Mouse (Mus musculus) inflammation-experienced regulatory T-cells, adult 6 months (primary cell): ENCODE measurements around the gene L1cam. TPM values are rescaled to one million over a fixed set of nuclear protein-coding genes. Genes with fewer than 3 reads are reported as not detected.
A peak's percentile ranks its signal among the peaks of the same experiment; 100 is the strongest.

Experiments used
- ATAC-seq: one replicate; pipeline ENCODE4 v1.8.0; 2017
- polyA plus RNA-seq, 3 experiments: library from polyadenylated mRNA; unstranded; fragments of 100-300 nt; shearing (Covaris generic); gene quantifications; one replicate each; pipeline ENCODE4 v1.2.1; 2017

L1cam gene
- 10 to 100 TPM in 1 of 3 experiments, 1 to 10 TPM in 2; 5.6 to 21.3 (median 9.7) TPM for polyA plus RNA-seq

DNA sequence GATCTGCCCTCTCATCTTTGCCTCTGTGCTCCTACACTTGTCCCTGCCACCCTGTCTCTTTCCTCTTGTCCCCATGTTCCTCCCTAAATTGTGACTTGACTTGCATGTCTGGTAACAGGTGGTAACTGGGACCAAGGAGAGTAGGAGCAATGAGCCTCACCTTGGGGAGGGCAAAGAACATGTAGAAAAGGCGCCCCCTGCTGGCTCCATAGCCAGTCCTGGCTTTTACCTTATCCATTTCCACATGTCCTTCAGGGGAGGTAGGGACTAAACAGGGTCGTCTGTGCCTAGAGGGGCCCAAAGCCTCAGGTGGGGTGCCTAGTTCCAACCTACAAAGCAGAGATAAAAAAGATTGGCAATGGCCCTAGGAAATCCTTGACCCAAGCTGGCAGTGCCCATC is at the start of gene L1cam:
L1cam (minus strand) TSS at position 387 of the 400 bp plus-strand sequence.
- ATAC-seq: peak; percentile 35

DNA sequence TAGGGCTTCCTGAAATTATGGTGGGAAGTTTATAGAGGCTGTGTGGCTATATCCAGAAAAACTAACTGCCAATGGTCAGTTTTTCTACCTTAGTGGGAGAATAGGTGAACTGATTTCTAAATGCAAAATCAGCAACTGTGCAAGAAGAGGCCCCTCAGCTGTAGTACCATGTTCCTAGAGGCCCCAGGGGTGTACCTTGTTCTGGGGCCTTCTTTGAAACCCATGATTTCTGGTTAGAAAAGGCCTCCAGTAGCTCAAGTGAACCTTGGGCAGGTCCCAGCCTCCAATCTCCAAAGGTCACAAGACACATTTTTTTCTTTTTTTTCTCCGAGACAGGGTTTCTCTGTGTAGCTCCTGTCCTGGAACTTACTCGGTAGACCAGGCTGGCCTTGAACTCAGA is 46.4 kb upstream of the L1cam start:
- ATAC-seq: no peak

DNA sequence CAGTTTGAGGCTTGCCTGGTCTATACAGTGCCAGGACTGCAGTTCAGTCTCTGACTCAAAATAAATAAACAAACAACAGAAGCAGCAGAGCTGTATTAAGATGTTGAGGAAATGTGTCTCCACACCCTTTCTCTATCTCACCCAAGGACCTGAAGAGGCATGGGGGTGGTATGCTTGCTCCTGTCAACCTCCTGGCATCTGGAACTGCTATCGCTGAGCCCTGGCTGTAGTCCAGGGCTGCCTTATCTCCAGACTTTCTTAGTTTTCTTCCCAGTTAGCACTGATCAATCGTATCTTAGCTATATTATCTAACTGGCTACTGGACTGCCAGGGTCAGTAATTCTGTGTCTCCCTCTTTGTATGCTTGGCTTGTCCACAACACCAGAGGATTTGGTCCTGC is 46.0 kb upstream of the L1cam start:
- ATAC-seq: no peak

DNA sequence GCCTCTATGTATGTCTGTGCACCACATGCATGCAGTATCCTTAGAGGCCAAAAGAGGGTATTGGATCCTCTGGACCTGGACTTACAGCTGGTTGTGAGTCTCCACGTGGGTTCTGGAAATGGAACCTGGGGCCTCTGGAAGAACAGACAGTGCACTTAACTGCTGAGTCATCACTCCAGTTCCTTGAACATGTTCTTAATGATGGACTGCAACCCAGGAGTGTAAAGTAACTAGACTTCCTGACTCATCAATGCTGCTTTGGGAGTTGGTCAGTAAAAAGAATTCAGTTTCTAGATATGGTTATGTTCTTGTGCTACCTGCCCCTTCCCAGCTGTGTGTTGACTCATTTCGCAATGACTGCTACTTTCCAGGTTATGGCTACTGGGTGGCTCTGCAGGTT is 36.0 kb upstream of the L1cam start:
- ATAC-seq: no peak

DNA sequence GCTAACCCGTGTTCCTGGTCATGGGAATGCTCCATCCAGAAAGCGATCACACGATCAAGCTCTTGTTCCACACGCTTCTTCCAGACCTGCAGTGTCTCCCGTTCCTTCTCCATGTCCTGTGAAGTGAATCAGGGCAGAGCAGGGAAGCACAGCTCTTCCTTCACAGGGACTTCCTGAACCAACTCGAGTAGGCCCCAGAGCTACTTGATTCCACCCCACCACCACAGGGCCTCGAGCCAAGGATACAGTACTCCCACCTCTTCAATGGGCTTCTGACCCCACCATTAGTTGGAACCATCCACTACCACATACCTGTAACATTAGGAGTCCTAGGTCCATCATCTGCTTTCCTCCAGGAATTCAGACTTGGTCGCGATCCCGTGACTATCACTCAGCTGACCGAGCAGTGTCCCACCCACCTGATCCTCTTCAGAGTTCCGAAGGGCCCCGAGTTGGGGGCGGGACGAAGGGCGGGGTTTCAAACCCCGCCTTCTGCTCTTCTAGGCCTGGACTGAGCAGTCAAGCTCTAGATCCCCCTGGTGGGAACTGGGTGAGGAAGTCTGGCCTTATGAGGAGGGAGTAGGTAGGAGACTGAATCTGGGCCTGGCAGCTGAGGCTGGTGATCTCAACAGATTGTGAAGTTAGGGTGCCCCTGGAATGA is 34.6 kb upstream of the L1cam start, which contains the start of gene Renbp:
Renbp (minus strand) TSS at position 449 of the 661 bp plus-strand sequence.
- peak; percentile 52 for ATAC-seq

DNA sequence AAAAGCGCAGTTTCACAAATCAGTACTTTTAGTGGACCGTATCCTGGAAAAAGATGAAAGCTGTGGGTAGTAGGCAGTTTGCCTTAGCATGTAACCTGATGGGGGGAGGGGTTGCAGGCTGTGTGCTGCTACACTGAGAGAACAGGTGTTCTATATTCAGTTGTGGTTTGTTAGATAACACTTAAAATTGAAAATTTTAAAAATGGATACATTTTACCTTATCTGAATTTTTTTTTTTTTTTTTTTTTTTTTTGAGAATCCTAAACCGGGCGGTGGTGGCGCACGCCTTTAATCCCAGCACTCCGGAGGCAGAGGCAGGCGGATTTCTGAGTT is 26.6 kb upstream of the L1cam start:
- no peak for ATAC-seq

DNA sequence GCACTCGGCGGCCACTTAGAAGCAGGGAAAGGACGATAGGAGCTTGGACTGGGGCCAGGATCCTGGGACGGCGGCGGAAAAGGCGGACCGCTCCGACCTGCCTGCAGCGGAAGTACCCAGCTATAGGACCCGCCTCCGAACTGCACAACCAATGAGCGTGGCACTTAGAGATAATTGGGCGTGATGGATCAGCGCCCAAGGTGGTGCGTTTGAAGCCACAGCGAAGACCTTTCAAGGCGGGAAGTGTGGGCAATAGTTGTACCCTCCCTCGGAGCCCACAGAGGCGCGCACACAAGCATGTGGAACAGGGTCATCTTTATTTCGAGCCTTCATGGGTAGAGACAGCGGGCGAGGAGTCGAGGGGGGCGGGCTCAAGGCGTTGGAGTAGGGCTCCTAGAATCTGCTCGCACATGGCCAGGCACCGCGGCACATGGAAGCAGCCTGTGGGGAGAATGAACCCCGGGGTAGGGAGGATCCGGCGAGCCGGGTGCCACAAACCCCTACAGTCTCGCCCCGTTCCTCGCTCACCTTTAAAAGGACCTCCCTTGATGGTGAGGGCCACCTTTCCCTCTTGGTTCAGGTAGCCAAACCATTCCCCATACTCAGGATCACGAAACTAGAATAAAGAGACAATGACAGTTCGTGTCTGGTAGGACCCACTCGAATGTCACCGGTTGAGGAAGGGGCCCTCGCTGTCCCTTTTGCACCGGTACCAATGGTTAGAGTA is 26.1 kb upstream of the L1cam start, which contains the start of the genes Arhgap4 and Naa10:
Arhgap4 (minus strand) TSS at position 48 of the 727 bp plus-strand sequence.
Naa10 (minus strand) TSS at position 122 of the 727 bp plus-strand sequence.
- ATAC-seq: peak; percentile 94

DNA sequence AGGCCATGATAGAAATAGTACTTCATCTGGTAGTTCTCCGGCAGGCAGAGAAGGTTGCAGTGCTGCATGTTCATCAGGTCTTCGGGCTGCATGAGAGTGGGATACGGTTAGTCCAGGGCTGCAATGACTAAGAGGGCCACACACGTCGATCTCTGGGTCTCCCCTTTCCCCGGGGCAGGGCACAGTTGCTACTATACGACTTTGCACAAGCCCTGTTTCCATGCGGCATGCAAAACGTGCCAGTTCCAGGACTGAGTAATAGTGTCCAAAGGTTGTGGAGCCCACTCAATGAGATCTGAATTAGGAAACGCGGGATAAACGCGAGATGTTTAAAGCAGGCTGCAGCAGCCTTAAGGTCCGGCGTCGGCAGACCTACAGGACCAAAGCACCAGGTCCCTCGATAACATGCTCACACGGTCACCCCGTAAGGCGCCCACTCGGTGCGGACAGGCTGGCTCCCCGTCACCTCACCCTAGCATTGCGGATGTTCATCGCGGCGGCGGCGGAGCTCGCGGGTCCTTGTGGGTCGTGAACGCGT is 25.4 kb upstream of the L1cam start:
- no peak for ATAC-seq

DNA sequence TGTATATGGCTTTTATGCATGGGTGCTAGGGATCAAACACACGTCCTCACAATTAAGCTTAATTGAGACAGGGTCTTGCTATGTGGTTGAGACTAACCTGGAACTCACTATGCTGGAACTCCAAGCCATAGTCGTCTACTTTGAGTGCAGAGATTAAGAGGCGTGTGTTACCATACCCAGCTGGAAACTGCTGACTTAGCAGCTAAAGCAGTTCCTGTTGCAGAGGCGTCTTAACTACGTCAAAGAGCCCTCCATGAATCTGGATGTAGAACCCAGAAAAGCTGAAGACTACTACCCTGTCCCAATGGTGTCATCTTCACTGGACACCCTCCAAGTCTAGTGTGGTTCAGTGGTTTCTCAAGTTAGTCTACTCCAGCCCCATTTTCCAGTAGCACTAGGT is 22.7 kb upstream of the L1cam start:
- no peak for ATAC-seq

DNA sequence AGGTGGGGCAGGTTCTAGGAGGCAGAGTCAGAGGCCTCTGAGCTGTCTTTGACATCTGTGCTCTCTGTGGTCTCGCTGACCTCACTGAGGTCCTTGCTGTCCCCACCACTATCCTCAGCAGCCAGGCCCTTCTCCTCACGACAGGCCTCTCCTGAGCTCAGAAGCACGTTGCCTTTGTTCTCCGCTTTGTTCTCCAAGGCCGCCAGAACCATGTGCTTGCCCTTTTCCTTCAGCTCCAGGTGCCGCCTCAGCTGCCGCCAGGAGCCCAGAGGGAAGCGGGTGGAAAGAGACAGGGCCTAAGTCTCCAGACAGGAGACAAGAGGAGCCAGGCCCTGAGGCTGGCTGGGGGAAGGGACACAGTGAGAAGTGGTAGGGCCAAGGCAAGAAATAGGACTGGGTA is 21.0 kb upstream of the L1cam start:
- ATAC-seq: no peak

DNA sequence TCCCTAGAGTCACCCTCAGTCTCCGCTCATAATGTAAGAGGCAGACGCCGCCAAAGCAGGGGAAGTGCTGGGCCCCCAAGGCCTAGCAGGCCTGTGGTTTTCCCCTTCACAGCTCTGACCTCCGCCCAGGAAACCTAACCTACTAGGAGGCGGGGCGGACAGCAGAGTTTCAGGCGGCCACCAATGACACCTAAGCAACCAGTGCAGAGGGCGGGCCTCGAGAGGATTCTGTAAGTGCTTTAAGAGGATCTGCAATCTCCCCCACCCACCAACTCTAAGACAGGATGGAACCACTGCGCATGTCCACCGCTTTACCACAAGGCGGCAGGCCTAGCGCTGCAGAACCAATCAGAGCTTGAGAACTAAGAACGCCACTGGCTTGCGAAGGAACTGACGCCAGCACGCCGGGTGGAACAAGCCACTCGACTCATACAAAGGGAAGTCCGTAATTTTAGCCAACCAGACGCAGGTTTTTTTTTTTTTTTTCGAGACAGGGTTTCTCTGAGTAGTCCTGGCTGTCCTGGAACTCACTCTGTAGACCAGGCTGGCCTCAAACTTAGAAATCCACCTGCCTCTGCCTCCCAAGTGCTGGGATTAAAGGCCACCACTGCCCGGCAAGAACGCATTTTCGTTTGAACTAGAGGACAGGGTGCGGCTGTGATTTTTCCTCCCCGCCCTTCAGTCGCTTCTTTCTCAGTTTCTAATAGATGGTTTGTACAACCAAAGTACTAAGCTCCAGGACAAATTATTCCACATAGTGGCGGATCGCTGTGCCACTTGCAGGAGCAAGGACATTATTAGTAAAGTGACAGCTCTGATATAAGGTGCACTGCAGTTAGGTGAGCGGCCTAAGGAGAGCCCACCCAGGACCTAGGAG is 19.2 kb upstream of the L1cam start:
- peak; percentile 86 for ATAC-seq

DNA sequence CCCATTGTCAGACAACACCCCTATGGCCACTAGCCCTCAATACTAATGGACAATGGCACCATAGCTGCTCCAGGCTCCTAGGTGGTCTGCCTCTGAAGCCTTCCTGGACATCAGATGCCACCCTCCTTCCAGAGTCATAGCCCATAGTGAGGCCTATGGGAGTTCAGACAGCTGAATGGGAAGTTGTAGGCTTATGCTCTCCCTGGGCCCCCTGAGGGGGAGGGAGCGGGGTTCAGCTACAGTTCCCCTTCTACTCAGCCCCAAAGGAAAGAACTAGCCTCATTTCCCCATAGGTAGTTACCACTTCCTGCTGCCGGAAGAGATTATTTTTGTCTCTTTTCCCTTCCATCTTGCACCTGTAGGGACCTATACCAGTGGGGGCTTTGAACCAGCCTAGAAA is 15.7 kb upstream of the L1cam start:
- ATAC-seq: peak; percentile 57

DNA sequence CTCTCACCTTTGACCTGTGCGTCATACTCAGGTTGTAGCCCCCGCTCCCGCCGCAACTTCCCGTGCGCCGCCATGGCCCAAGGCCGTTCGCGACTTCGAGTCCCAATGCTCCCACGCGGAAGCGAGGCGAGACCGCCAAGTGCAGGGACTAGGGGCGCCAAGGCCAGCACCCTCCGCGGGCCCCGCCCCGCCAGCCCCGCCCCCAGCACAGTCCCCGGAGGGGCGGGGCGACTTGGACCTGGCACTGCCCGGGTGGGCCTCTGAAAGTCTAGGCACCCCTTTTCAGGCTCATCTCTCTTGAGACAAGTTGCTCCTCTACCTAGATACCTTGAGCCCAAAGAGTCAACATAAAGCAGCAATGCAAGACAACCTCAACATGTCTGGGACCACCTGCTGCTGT is 15.3 kb upstream of the L1cam start:
- no peak for ATAC-seq

DNA sequence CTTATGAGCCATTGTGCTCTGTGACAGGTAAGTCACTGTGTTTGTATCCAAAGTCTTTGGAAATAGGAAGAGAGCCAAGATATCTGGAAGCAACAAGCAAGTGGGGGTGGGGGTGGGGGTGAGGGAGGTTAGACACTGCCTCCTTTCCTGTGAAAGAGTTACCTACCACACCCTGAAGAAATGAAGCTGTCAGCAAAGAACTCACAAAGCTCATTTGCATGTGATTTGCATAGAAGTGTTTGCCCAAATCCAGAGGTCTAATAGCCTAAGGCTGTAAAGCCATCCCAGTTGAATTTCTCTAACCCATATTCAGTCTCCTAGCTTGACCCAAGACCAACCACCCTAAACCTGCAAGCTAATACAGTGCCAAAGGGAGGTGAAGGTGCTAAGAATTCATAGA is 14.5 kb upstream of the L1cam start:
- ATAC-seq: no peak

DNA sequence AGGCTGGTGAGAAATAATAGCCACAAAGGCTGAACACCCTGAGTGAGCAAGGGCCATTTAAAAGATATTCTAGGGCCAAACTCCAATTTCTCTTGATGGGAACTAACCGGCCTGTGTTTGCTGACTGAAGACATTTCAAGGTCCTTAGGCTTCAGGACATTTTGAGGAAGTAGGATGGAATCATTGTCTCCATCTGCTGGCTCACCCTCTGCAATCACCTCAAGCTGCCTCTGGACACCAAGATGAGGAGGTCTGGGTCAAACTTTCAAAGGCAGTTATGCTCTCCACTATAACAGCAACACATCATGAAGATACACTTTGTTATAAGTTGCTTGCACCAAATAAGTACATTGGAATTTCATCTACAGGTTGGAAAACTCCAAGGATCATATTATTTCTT is 14.1 kb upstream of the L1cam start:
- no peak for ATAC-seq

DNA sequence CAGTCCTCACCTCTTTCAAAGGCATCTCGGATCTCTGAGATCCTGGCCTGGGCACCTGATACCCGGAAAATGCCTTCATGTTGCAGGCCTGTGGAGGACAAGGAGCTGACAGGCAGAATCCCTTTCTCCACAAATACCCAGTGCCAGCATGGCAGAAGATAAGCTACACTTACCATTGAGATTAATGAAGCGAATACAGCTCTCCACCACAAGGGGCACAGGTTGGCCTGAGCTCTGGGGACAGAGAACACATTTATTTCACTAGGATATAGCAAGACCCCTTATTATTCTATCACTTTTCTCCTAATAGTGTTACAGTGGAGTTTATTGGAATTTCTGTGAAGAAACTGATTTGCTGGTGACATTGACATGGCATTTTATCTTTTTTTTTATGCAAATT is 2.1 kb upstream of the L1cam start:
- no peak for ATAC-seq

DNA sequence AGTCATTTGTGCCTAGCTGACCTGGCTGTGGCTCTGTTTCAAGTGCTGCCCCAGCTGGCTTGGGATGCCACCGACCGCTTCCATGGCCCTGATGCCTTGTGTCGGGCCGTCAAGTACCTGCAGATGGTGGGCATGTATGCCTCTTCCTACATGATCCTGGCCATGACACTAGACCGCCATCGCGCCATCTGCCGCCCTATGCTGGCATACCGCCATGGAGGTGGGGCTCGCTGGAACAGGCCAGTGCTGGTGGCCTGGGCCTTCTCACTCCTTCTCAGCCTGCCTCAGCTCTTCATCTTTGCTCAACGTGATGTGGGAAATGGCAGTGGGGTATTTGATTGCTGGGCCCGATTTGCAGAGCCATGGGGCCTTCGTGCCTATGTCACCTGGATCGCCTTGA is 3.1 kb downstream of the L1cam start:
- no peak for ATAC-seq

DNA sequence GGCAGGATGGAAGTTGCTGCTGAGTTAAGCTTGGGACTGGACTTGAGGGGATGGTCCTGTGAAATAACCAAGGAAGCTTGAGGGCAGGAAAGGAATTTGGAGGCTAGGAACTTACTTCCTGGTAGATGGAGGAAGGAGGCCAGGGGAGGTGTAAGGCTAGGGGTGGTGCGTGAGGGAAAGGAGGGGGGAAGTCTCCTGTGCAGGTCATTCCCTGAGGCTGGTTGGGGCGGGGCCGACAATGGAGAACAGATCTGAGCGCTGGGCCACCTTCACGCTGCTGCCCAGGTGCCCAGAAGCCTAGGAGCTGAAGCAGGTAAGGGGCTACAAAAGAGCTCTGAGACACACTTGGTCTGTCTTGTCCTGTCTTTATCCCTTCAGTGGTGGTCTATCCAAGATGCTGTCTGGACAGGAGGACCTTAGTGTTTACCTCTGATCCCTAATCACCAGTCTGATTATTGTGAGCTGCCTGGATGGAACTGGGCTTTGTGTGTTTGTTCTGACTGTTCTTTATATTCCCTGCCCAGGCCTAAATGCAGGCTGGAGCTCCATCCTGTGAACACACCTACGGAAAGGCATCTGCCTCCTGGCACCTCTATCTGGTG is 4.3 kb downstream of the L1cam start, which contains the start of gene Avpr2:
Avpr2 (plus strand) TSS at position 552 of the 602 bp plus-strand sequence.
- no peak for ATAC-seq

DNA sequence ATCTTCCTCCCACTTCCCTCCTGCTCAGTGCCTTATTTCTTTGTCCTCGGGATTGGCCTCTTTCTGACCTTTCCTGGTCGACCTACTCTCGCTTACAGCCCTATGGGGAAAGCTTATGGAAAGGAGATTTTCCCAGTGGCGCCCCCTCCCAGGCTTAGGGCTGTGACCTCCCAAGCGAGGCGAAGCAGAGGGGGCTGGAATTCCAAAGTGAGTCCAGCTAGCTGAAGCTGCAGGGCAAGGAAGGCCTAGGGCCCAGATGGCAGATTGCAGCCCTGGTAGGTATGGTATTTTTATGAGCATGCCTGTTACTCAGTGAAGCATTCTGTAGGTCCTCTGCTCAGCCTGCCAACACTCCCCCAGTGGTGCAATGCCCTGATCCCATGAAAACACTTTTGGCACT is 14.4 kb downstream of the L1cam start:
- ATAC-seq: no peak

DNA sequence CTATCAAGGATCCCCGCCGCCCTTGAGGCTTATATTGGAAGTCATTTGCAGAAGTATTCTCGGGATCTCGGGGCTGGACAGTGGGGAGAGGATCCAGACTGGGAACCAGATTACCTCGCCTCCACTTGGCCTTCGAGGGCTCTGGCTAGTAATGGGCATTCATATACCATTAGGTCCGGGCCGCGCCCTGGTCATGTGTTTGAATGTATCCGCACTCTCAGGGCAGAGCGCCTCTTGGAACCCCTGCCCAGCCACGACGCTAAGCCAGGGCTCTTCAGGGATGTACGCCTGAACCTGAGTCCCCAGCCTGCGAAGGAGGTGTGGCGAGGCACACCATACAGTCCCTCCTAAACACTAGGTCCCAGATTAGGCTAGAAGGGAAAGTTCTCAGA is 14.9 kb downstream of the L1cam start:
- no peak for ATAC-seq

DNA sequence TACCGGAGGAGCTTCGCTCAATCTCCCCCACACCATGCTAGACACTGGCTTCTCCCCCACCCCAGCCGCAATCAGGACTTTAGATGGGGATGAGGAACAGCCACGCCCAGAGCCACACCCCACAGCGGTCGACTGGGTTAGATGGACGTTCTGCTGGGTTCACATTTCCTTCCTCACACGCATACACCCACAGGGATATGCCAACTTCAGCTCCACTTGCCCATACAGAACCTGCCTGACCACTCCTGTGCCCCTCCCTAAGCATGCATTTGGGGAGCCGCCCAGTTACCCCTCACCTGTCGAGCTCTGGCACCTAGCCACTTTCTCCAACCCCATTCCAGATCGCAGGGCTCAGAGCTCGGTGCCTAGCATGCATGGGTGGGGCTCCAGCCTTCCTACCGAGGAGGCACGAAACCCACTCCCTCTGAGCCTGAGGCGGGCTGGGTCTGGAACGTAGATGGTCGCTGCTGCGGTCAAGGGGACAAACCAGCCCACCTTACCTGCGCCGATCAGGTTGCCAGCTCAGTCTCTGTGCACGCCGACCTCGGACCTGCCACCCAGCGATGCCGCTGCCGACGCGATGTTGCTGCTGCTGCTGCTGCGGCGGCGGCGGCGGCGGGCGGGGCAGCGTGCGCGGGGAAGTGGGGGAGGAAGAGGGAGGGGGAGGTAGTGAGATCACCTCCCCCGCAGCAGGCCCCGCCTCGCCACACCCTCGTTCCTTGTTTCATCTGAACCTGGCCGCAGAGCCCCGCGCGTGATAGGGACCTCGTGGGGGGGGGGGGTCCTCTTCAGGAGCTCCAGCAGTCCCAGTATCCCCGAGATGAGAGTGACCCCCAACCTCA is 15.5 kb downstream of the L1cam start:
- ATAC-seq: peak; percentile 68

DNA sequence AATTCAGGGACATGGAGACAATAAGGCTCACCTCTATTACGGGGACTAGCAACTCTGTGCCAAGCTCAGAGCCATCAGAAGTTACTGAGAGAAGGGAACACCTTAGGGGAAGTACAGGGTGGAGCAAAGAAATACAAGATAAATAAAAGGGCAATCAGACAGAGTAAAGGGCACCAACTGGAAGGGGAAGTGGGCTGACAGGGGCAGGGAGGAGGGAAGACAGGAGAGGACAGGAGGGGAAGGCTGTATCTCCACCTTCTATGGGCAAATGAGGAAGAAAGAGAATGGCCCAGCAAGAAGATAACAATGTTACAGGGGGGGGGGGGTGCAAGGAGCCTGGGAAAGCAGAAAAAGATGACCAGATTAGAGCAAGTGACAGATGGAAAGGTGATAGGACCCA is 18.9 kb downstream of the L1cam start:
- no peak for ATAC-seq
